Mouse (Mus musculus) neural tube, embryonic 14.5 days (tissue): ENCODE measurements at regions not wholly inside any gene's neighbourhood (a gene's known extent, or its start where the extent isn't known, plus 50 kb on each side); places are given as distances from the start of the nearest gene placed in this dataset.

ENCODE experiments used
- ATAC-seq: fragments of 200-750 bp; cut with Nextera tagmentation; 2 replicates; pipeline ENCODE4 v1.8.0; 2017; ENCODE audit warnings: low read depth, mild to moderate bottlenecking, moderate TSS enrichment, moderate library complexity
- H3K27ac ChIP-seq: fragments of 300-500 bp; sonication (generic); 2 replicates; pipeline ENCODE4 v1.5.1; 2014; ENCODE audit warnings: low read depth, mild to moderate bottlenecking, control low read depth, low read length, moderate library complexity, mixed read lengths
- H3K27me3 ChIP-seq: fragments of 300-500 bp; sonication (generic); 2 replicates; pipeline ENCODE4 v1.6.1; 2014; ENCODE audit warnings: low read length; ENCODE audit not compliant: control insufficient read depth, insufficient read depth
- H3K36me3 ChIP-seq: fragments of 300-500 bp; sonication (generic); 2 replicates; pipeline ENCODE4 v1.6.1; 2014; ENCODE audit warnings: low read length, mixed read lengths; ENCODE audit not compliant: control insufficient read depth, insufficient read depth
- H3K4me1 ChIP-seq: fragments of 300-500 bp; sonication (generic); 2 replicates; pipeline ENCODE4 v1.6.1; 2014; ENCODE audit warnings: low read length; ENCODE audit not compliant: control insufficient read depth, insufficient read depth
- H3K4me2 ChIP-seq: fragments of 300-500 bp; sonication (generic); 2 replicates; pipeline ENCODE4 v1.6.1; 2014; ENCODE audit warnings: mild to moderate bottlenecking, low read depth, low read length, control low read depth
- H3K4me3 ChIP-seq: fragments of 300-500 bp; sonication (generic); 2 replicates; pipeline ENCODE4 v1.5.1; 2014; ENCODE audit warnings: low read depth, low read length, control low read depth, mixed read lengths
- H3K9ac ChIP-seq: fragments of 300-500 bp; sonication (generic); replicated peaks from 2 replicates; pipeline ENCODE4 v1.6.1; 2014; ENCODE audit warnings: low read depth, mild to moderate bottlenecking, control low read depth, low read length, mixed read lengths
- H3K9me3 ChIP-seq: fragments of 300-500 bp; sonication (generic); 2 replicates; pipeline ENCODE4 v1.6.1; 2016; ENCODE audit warnings: low read length; ENCODE audit not compliant: control insufficient read depth
- WGBS: fragments of 180-500 bp; shearing (Covaris S2); extraction: QIAGEN DNeasy Blood & Tissue Kit; methylation state at CpG from one replicate; pipeline ENCODE4 v1.1.7; 2014; 5-methylcytosine and 5-hydroxymethylcytosine counted together

- no peaks in the 10 kb centered on the region for H3K27me3 ChIP-seq
- no peaks in the 10 kb centered on the region for H3K4me1 ChIP-seq
- no peak overlapping the region for H3K4me2 ChIP-seq
- no peak for ATAC-seq
- no peak overlapping the region for H3K4me3 ChIP-seq
- H3K9ac ChIP-seq = no peak overlapping the region
- H3K36me3 ChIP-seq = no peaks in the 10 kb centered on the region
- 83% methylated on average over 1 of the region's 1 CpGs for WGBS
- H3K27ac ChIP-seq = no peak overlapping the region
- no peaks in the 10 kb centered on the region for H3K9me3 ChIP-seq
Observed at GRCm38 (mm10) chr7:115331698-115332097, 588.2 kb downstream of the Insc start.

GRCm38 (mm10) chr7:115333046-115333577 lies 589.6 kb downstream of the Insc start:
- ATAC-seq = no peak

GRCm38 (mm10) chr7:115335051-115335450 lies 591.6 kb downstream of the Insc start:
- Histone ChIP-seq H3K4me1 (no peaks in the 10 kb centered on the region), H3K27ac (no peak overlapping the region), H3K9ac (no peak overlapping the region), H3K27me3 (no peaks in the 10 kb centered on the region), H3K4me3 (no peak overlapping the region), H3K36me3 (no peaks in the 10 kb centered on the region), H3K4me2 (no peak overlapping the region), H3K9me3 (no peaks in the 10 kb centered on the region)
- ATAC-seq = no peak
- 90% methylated on average over 3 of the region's 3 CpGs for WGBS

More at GRCm38 (mm10) chr7:115333046-115333577, 589.6 kb downstream of the Insc start:
- Histone ChIP-seq H3K9ac (no peak overlapping the region), H3K4me1 (no peaks in the 10 kb centered on the region), H3K4me2 (no peak overlapping the region), H3K27me3 (no peaks in the 10 kb centered on the region), H3K4me3 (no peak overlapping the region), H3K9me3 (no peaks in the 10 kb centered on the region), H3K27ac (no peak overlapping the region), H3K36me3 (no peaks in the 10 kb centered on the region)
- WGBS = 74% methylated on average over 1 of the region's 1 CpGs

DNA sequence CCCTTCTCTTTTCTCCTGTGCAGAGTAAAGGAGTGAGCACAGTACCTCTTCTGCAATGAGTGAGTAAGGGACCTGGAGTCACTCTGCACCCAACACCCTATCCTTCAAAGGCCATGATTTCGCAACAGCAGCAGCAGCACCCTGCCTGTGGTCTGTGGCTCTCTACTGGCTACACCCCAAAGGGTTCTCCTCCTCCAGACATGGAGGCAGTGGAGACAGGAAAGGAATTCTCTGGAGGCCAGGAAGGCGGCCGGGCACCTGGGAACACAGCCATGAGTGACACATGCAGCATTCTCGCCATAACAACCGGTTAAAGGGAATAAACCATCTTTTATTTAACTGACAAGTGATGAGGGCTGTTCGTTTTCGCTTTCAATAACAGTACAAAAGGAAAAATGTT lies 596.7 kb downstream of the Insc start:
- no peaks in the 10 kb centered on the region for H3K4me1 ChIP-seq
- 53% methylated on average over 7 of the region's 7 CpGs for WGBS
- no peaks in the 10 kb centered on the region for H3K9me3 ChIP-seq
- no peak overlapping the region for H3K9ac ChIP-seq
- H3K4me3 ChIP-seq = no peak overlapping the region
- no peak for ATAC-seq
- no peak overlapping the region for H3K27ac ChIP-seq
- no peak overlapping the region for H3K4me2 ChIP-seq
- no peaks in the 10 kb centered on the region for H3K27me3 ChIP-seq
- H3K36me3 ChIP-seq = no peaks in the 10 kb centered on the region

DNA sequence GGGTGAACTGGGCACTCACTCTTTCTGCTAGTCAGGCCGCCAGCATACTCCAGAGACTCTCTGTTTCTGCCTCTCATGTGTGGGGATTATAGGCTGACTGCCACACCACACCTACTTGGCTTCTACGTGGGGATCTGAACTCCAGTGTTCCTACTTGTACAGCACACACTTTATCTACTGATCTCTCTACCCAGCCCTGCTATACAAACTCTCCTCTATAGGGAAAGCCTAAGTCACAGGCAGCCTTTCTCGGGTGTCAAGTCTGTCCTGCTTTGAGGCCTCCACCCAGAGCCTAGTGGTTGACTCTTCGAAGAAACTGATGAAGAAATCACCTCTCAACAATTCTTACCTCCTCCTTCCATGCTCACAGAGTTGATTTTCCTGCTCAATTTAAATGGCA lies 597.5 kb downstream of the Insc start:
- Histone ChIP-seq H3K9me3 (no peaks in the 10 kb centered on the region), H3K27ac (no peak overlapping the region), H3K4me2 (no peak overlapping the region), H3K4me3 (no peak overlapping the region), H3K36me3 (no peaks in the 10 kb centered on the region), H3K27me3 (no peaks in the 10 kb centered on the region), H3K9ac (no peak overlapping the region), H3K4me1 (no peaks in the 10 kb centered on the region)
- ATAC-seq = no peak
- WGBS = 89% methylated on average over 4 of the region's 4 CpGs

GRCm38 (mm10) chr7:115345749-115346148 lies 602.3 kb downstream of the Insc start:
- WGBS = 83% methylated on average over 3 of the region's 3 CpGs

DNA sequence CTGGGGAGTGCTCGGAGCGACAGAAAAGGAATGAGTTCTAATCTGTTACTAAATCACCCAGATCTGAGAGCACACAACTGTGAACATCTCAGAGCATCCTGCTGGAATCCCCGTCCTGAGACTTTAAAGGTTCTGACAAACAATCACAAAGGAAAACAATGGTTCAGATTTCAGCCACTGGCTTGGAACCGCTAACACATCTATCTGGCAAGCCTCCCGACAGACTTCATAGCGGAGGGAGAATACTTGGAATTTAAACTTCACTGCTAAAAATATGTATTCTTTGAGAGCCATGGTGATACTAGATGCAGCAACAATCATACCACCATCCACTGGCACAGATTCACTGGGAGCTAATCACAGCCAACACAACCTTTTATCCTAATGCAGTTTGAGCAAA lies 615.2 kb downstream of the Insc start:
- H3K9me3 ChIP-seq = no peaks in the 10 kb centered on the region
- no peaks in the 10 kb centered on the region for H3K27me3 ChIP-seq
- H3K9ac ChIP-seq = no peak overlapping the region
- no peak overlapping the region for H3K27ac ChIP-seq
- WGBS = 82% methylated on average over 6 of the region's 6 CpGs
- no peak overlapping the region for H3K4me3 ChIP-seq
- no peak overlapping the region for H3K4me2 ChIP-seq
- ATAC-seq = no peak
- H3K36me3 ChIP-seq = no peaks in the 10 kb centered on the region
- no peaks in the 10 kb centered on the region for H3K4me1 ChIP-seq

More at GRCm38 (mm10) chr7:115345749-115346148, 602.3 kb downstream of the Insc start:
- H3K36me3 ChIP-seq = no peaks in the 10 kb centered on the region
- no peak overlapping the region for H3K27ac ChIP-seq
- H3K9me3 ChIP-seq = no peaks in the 10 kb centered on the region
- no peak for ATAC-seq
- H3K4me2 ChIP-seq = no peak overlapping the region
- H3K27me3 ChIP-seq = no peaks in the 10 kb centered on the region
- H3K9ac ChIP-seq = no peak overlapping the region
- H3K4me3 ChIP-seq = no peak overlapping the region
- no peaks in the 10 kb centered on the region for H3K4me1 ChIP-seq

DNA sequence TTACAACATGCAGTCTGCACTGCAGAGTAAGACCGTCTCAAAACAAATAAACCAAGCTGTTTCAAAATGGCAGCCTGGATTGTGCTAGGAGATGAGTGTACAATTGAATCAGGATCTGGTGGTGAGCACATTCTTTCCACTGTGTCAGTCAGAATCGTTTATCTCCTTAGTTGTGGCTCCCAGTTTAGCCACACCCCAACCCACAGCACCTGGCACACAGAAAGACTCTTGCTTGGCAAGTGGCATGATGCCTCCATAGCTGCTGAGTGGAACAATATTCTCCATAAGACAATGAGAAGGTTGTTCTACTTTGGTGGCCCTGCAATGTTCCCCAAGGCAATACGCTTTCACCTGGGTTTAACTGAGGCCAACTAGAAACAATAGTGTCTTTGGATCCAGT lies 616.6 kb downstream of the Insc start:
- H3K27me3 ChIP-seq = no peaks in the 10 kb centered on the region
- no peak for ATAC-seq
- no peak overlapping the region for H3K27ac ChIP-seq
- WGBS = 81% methylated on average over 3 of the region's 3 CpGs
- H3K4me3 ChIP-seq = no peak overlapping the region
- H3K36me3 ChIP-seq = no peaks in the 10 kb centered on the region
- H3K4me2 ChIP-seq = no peak overlapping the region
- no peaks in the 10 kb centered on the region for H3K4me1 ChIP-seq
- H3K9ac ChIP-seq = no peak overlapping the region
- H3K9me3 ChIP-seq = no peaks in the 10 kb centered on the region

- no peaks in the 10 kb centered on the region for H3K9me3 ChIP-seq
- H3K27me3 ChIP-seq = no peaks in the 10 kb centered on the region
- no peak overlapping the region for H3K4me3 ChIP-seq
- ATAC-seq = no peak
- no peak overlapping the region for H3K4me2 ChIP-seq
- WGBS = 83% methylated on average over 2 of the region's 2 CpGs
- no peak overlapping the region for H3K9ac ChIP-seq
- H3K27ac ChIP-seq = no peak overlapping the region
- no peaks in the 10 kb centered on the region for H3K4me1 ChIP-seq
- H3K36me3 ChIP-seq = no peaks in the 10 kb centered on the region
Observed at GRCm38 (mm10) chr7:115362117-115362516, 618.6 kb downstream of the Insc start.
